Mouse (Mus musculus): ENCODE data around the gene Kpna6.

Kpna6 gene

GRCm38 (mm10) chr4:129648656-129649055 lies 23.9 kb downstream of the Kpna6 start:
- no peak for DNase-seq (ENCODE audit: low read depth, low spot score)

GRCm38 (mm10) chr4:129645204-129645603 lies 27.4 kb downstream of the Kpna6 start:
- DNase-seq (ENCODE audit: low read depth, low spot score): no peak

GRCm38 (mm10) chr4:129641756-129642155 lies 30.8 kb downstream of the Kpna6 start:
- no peak for DNase-seq (ENCODE audit: low read depth, low spot score)

- peak; percentile 98 for DNase-seq (ENCODE audit: low read depth, low spot score)
Measured at GRCm38 (mm10) chr4:129640638-129641467, 31.7 kb downstream of the Kpna6 start, which contains the start of gene Txlna. Txlna (minus strand) TSS chr4:129641065.

- DNase-seq (ENCODE audit: low read depth, low spot score): no peak
Measured at GRCm38 (mm10) chr4:129640101-129640637, 32.4 kb downstream of the Kpna6 start.

GRCm38 (mm10) chr4:129639221-129639620 lies 33.3 kb downstream of the Kpna6 start:
- DNase-seq (ENCODE audit: low read depth, low spot score): no peak

GRCm38 (mm10) chr4:129633852-129634251 lies 38.7 kb downstream of the Kpna6 start:
- DNase-seq (ENCODE audit: low read depth, low spot score): no peak

GRCm38 (mm10) chr4:129631867-129632266 lies 40.7 kb downstream of the Kpna6 start:
- no peak for DNase-seq (ENCODE audit: low read depth, low spot score)

- no peak for DNase-seq (ENCODE audit: low read depth, low spot score)
Measured at GRCm38 (mm10) chr4:129630944-129631343, 41.6 kb downstream of the Kpna6 start.

GRCm38 (mm10) chr4:129626035-129626434 lies 46.5 kb downstream of the Kpna6 start:
- DNase-seq (ENCODE audit: low read depth, low spot score): no peak

- no peak for DNase-seq (ENCODE audit: low read depth, low spot score)
Measured at GRCm38 (mm10) chr4:129625496-129625895, 47.1 kb downstream of the Kpna6 start.

GRCm38 (mm10) chr4:129625029-129625370 lies 47.6 kb downstream of the Kpna6 start:
- DNase-seq (ENCODE audit: low read depth, low spot score): no peak

- DNase-seq (ENCODE audit: low read depth, low spot score): peak; percentile 90
Measured at GRCm38 (mm10) chr4:129624281-129625028, 48.1 kb downstream of the Kpna6 start.

- peak; percentile 43 for DNase-seq (ENCODE audit: low read depth, low spot score)
Measured at GRCm38 (mm10) chr4:129623681-129624091, 48.9 kb downstream of the Kpna6 start, which contains the start of gene Ccdc28b. Ccdc28b (minus strand) TSS chr4:129623947.

GRCm38 (mm10) chr4:129622803-129623535 lies 49.6 kb downstream of the Kpna6 start:
- no peak for DNase-seq (ENCODE audit: low read depth, low spot score)

- no peak for DNase-seq (ENCODE audit: low read depth, low spot score)
Measured at GRCm38 (mm10) chr4:129622120-129622802, 50.3 kb downstream of the Kpna6 start.

GRCm38 (mm10) chr4:129621283-129621841 lies 51.2 kb downstream of the Kpna6 start:
- DNase-seq (ENCODE audit: low read depth, low spot score): no peak

- no peak for DNase-seq (ENCODE audit: low read depth, low spot score)
Measured at GRCm38 (mm10) chr4:129620419-129621282, 51.9 kb downstream of the Kpna6 start.

GRCm38 (mm10) chr4:129618786-129619691 lies 53.5 kb downstream of the Kpna6 start, which contains the start of gene Iqcc:
Iqcc (minus strand) TSS chr4:129619099.
- peak; percentile 93 for DNase-seq (ENCODE audit: low read depth, low spot score)

Measured in mesoderm, embryonic 11.5 days (tissue).